Mouse (Mus musculus): ENCODE measurements around the gene Ceacam15. TPM values are rescaled to one million over a fixed set of nuclear protein-coding genes. Genes with fewer than 3 reads are reported as not detected.
"Not testable (repeated sequence)": the region's sequence is repeated elsewhere in the genome, so short reads cannot be mapped to it uniquely, and the experiment has no call there.

Gene Ceacam15
- polyA plus RNA-seq, 2 experiments = not detected

DNA sequence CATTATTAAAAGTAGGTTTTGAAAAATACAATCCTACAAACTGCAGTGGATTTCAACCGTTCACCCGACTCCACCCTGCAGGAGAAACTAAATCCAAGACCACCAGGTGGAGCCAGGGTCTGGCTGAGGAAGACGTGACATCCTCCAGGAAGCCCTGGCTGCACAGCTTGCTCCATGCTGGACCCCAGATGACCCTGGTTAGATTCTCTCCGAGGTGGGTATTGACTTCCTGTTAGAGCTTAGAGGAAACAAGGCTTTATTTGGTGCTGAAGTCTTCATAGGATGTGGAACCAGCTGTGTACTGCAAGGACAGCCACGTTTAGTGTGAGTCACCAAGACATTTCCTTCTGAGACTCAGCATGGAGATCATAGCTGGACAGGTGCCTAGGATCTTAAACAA lies 13.7 kb upstream of the Ceacam15 start:
- Histone ChIP-seq H3K4me1 (ENCODE audit: control insufficient read depth, insufficient read depth, low read length) (no peaks in the 10 kb centered on the region), H3K9ac (ENCODE audit: low read depth, low read length, severe bottlenecking) (no peak overlapping the region), H3K9me3 (ENCODE audit: control insufficient read depth, low read length) (no peaks in the 10 kb centered on the region; the same call in 1 of the 2 replicates), H3K4me3 (replicated peaks; ENCODE audit: low read length) (no peak overlapping the region), H3K36me3 (ENCODE audit: control insufficient read depth, insufficient read depth, low read length) (no peaks in the 10 kb centered on the region), H3K27me3 (ENCODE audit: control insufficient read depth, insufficient read depth, low read length) (no peaks in the 10 kb centered on the region), H3K27ac (replicated peaks; ENCODE audit: low read depth, low read length) (no peak overlapping the region), H3K4me2 (replicated peaks; ENCODE audit: low read depth, low read length, severe bottlenecking) (no peak overlapping the region)
- no peak for DNase-seq (ENCODE audit: low spot score)
- ATAC-seq (ENCODE audit: low FRiP score, low read depth) = no peak
- no peak for TF ChIP-seq POLR2A (IDR thresholded peaks at IDR 0.05; ENCODE audit: borderline replicate concordance, extremely low read depth, insufficient read depth, insufficient read length)
- 70% methylated on average over 5 of the region's 5 CpGs for WGBS

DNA sequence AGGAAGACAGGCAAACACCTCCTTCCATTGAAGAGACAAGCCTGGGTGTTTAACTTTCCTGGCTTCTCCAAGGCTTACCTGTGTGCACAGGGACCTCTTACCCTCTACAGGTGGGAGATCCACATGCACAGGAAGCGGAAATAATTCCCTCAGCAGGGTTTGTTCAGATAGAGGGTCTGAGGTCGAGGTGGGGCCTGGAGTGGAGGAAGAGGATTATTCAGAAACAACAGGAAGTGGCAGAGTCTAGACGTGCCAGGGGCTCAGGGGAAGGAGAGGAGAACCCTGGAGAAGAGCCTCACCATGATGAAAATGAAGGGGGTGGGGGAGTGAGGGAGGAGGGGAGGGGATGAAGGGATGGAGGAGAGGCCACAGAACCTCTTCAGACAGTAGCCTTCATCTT lies 4.7 kb upstream of the Ceacam15 start:
- ATAC-seq (ENCODE audit: low FRiP score, low read depth); H3K9me3 ChIP-seq (ENCODE audit: control insufficient read depth, low read length); DNase-seq (ENCODE audit: low spot score); H3K4me1 ChIP-seq (ENCODE audit: control insufficient read depth, insufficient read depth, low read length); H3K4me3 ChIP-seq (replicated peaks; ENCODE audit: low read length); H3K36me3 ChIP-seq (ENCODE audit: control insufficient read depth, insufficient read depth, low read length); H3K9ac ChIP-seq (ENCODE audit: low read depth, low read length, severe bottlenecking); H3K4me2 ChIP-seq (replicated peaks; ENCODE audit: low read depth, low read length, severe bottlenecking); H3K27ac ChIP-seq (replicated peaks; ENCODE audit: low read depth, low read length); H3K27me3 ChIP-seq (ENCODE audit: control insufficient read depth, insufficient read depth, low read length): not testable (repeated sequence)
- WGBS = 50% methylated on average over 3 of the region's 3 CpGs

DNA sequence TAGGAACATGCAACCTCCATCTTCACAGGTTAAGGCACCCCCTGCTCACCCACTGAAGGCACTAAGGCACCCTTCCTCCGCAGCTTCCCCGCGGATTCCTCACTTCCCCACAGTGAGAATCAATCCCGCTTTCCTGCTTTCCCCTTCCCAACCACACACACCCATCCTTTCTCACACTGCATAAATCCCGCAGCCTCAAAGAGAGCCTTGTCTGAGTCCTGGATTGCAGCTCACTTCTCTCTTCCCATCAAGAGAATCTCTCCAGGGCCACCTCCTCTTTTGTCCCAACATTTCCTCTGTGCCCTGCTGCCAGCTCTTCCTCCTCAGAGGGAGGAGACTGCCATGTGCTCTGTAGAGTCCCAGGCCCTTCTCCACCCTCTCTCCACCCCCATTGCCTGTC lies 806 bp downstream of the Ceacam15 start:
- WGBS = 60% methylated on average over 2 of the region's 5 CpGs
- H3K9me3 ChIP-seq (ENCODE audit: control insufficient read depth, low read length); H3K4me3 ChIP-seq (replicated peaks; ENCODE audit: low read length); ATAC-seq (ENCODE audit: low FRiP score, low read depth); DNase-seq (ENCODE audit: low spot score); H3K9ac ChIP-seq (ENCODE audit: low read depth, low read length, severe bottlenecking); H3K4me1 ChIP-seq (ENCODE audit: control insufficient read depth, insufficient read depth, low read length); H3K27me3 ChIP-seq (ENCODE audit: control insufficient read depth, insufficient read depth, low read length); H3K27ac ChIP-seq (replicated peaks; ENCODE audit: low read depth, low read length); H3K4me2 ChIP-seq (replicated peaks; ENCODE audit: low read depth, low read length, severe bottlenecking); H3K36me3 ChIP-seq (ENCODE audit: control insufficient read depth, insufficient read depth, low read length): not testable (repeated sequence)

DNA sequence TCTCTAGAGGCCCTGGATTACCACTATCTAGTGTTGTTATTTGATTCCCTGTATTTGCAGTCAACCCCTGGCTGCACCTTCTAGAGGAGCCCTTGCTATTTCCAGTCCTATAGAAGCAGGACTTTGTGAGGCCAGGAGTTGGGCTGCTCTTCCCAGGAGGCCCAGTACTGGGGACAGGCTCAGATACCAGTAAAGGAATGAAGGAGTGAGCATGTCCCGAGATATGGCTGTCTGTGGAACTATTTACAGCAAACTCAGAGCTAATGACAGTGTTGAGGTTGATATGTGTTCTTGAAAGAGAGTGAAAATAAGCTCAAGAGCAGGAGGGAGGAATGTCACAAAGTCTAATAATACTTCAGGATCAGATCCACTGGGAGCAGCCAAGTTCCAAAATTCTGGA lies 1.7 kb downstream of the Ceacam15 start:
- Histone ChIP-seq H3K27ac (replicated peaks; ENCODE audit: low read depth, low read length) (no peak overlapping the region), H3K9me3 (ENCODE audit: control insufficient read depth, low read length) (no peaks in the 10 kb centered on the region), H3K4me2 (replicated peaks; ENCODE audit: low read depth, low read length, severe bottlenecking) (no peak overlapping the region), H3K4me1 (ENCODE audit: control insufficient read depth, insufficient read depth, low read length) (peaks cover 3% of the 10 kb centered on the region; the same call in 1 of the 2 replicates), H3K4me3 (replicated peaks; ENCODE audit: low read length) (no peak overlapping the region), H3K27me3 (ENCODE audit: control insufficient read depth, insufficient read depth, low read length) (no peaks in the 10 kb centered on the region), H3K9ac (ENCODE audit: low read depth, low read length, severe bottlenecking) (no peak overlapping the region), H3K36me3 (ENCODE audit: control insufficient read depth, insufficient read depth, low read length) (no peaks in the 10 kb centered on the region)
- WGBS = 53% methylated on average over 1 of the region's 1 CpGs
- ATAC-seq (ENCODE audit: low FRiP score, low read depth) (no peak), DNase-seq (ENCODE audit: low spot score) (no peak)
- TF ChIP-seq POLR2A (IDR thresholded peaks at IDR 0.05; ENCODE audit: borderline replicate concordance, extremely low read depth, insufficient read depth, insufficient read length) = no peak

DNA sequence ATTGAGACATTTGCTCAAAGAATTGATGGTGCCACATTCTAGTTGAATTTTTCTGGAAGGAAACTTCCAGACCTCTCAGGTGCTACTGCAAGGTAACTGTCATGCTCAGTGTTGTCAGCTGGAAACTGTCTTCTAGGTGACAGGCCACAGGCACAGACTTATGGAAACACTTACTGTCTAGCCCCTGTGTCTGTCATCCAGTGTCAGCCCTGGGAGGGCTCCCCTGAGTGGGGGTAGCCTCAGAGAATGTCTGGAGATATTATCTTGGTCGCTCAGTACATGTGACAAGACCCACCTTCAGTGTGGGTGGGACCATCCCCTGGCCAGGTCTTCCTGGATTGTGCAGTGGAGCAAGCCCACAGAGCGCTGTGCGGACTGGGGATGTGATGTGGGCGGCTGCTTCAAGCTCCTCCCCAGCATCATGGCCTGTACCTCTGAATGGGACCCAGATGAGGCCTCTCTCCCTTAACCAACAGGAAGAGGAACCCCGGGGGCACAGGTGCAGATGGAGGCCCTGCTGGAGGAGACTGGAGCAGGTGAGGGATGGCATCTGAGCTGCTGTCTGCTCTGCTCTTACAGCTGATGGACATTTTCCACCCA lies 7.1 kb downstream of the Ceacam15 start:
- H3K36me3 ChIP-seq (ENCODE audit: control insufficient read depth, insufficient read depth, low read length); H3K27me3 ChIP-seq (ENCODE audit: control insufficient read depth, insufficient read depth, low read length); H3K4me3 ChIP-seq (replicated peaks; ENCODE audit: low read length); H3K27ac ChIP-seq (replicated peaks; ENCODE audit: low read depth, low read length); H3K9ac ChIP-seq (ENCODE audit: low read depth, low read length, severe bottlenecking); DNase-seq (ENCODE audit: low spot score); H3K9me3 ChIP-seq (ENCODE audit: control insufficient read depth, low read length); H3K4me2 ChIP-seq (replicated peaks; ENCODE audit: low read depth, low read length, severe bottlenecking); H3K4me1 ChIP-seq (ENCODE audit: control insufficient read depth, insufficient read depth, low read length); ATAC-seq (ENCODE audit: low FRiP score, low read depth): not testable (repeated sequence)
- WGBS = 62% methylated on average over 5 of the region's 5 CpGs

DNA sequence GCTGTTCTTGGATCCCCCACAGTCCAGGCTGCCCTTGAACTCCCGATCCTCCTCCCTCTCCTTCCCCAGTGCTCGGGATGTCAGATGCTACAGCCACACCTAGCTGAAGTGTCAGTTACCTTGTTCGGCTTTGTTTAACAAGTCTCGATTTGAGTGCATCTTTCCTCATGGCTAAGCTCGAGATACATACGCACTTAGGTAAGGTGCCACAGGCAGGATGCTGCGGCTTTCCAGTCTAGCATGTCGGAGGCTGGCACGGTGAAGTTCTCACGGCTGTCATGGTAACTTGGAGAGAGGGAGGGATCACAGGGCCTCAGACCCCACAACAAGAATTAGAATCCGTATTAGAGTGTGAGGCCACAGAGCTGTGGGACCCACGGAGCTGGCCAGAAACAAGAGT lies 31.2 kb downstream of the Ceacam15 start:
- no peaks in the 10 kb centered on the region for H3K9me3 ChIP-seq (ENCODE audit: control insufficient read depth, low read length)
- TF ChIP-seq POLR2A (IDR thresholded peaks at IDR 0.05; ENCODE audit: borderline replicate concordance, extremely low read depth, insufficient read depth, insufficient read length) = no peak

DNA sequence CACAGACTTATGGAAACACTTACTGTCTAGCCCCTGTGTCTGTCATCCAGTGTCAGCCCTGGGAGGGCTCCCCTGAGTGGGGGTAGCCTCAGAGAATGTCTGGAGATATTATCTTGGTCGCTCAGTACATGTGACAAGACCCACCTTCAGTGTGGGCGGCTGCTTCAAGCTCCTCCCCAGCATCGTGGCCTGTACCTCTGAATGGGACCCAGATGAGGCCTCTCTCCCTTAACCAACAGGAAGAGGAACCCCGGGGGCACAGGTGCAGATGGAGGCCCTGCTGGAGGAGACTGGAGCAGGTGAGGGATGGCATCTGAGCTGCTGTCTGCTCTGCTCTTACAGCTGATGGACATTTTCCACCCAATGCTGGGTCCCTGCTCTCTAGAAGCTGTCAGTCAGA lies 32.4 kb downstream of the Ceacam15 start:
- H3K4me3 ChIP-seq (replicated peaks; ENCODE audit: low read length); H3K36me3 ChIP-seq (ENCODE audit: control insufficient read depth, insufficient read depth, low read length); H3K27me3 ChIP-seq (ENCODE audit: control insufficient read depth, insufficient read depth, low read length); H3K9me3 ChIP-seq (ENCODE audit: control insufficient read depth, low read length); H3K27ac ChIP-seq (replicated peaks; ENCODE audit: low read depth, low read length); H3K4me2 ChIP-seq (replicated peaks; ENCODE audit: low read depth, low read length, severe bottlenecking); H3K4me1 ChIP-seq (ENCODE audit: control insufficient read depth, insufficient read depth, low read length); H3K9ac ChIP-seq (ENCODE audit: low read depth, low read length, severe bottlenecking); ATAC-seq (ENCODE audit: low FRiP score, low read depth); DNase-seq (ENCODE audit: low spot score): not testable (repeated sequence)
- 34% methylated on average over 3 of the region's 4 CpGs for WGBS

More for the DNA sequence above, 31.2 kb downstream of the Ceacam15 start:
- DNase-seq (ENCODE audit: low spot score) (no peak), ATAC-seq (ENCODE audit: low FRiP score, low read depth) (no peak)
- WGBS = 75% methylated on average over 12 of the region's 12 CpGs
- no peak overlapping the region for H3K9ac ChIP-seq (ENCODE audit: low read depth, low read length, severe bottlenecking)
- no peak overlapping the region for H3K4me3 ChIP-seq (replicated peaks; ENCODE audit: low read length)
- H3K27me3 ChIP-seq (ENCODE audit: control insufficient read depth, insufficient read depth, low read length) = no peaks in the 10 kb centered on the region
- no peak overlapping the region for H3K4me2 ChIP-seq (replicated peaks; ENCODE audit: low read depth, low read length, severe bottlenecking)
- H3K27ac ChIP-seq (replicated peaks; ENCODE audit: low read depth, low read length) = no peak overlapping the region
- H3K36me3 ChIP-seq (ENCODE audit: control insufficient read depth, insufficient read depth, low read length) = no peaks in the 10 kb centered on the region
- H3K4me1 ChIP-seq (ENCODE audit: control insufficient read depth, insufficient read depth, low read length) = no peaks in the 10 kb centered on the region

Measured in limb, embryonic 14.5 days (tissue).